Mouse (Mus musculus) adrenal gland, adult 2 months (tissue): ENCODE data around the gene Slc9a4. TPM values are rescaled to one million over a fixed set of nuclear protein-coding genes. Genes with fewer than 3 reads are reported as not detected.
"Not testable (repeated sequence)": the region's sequence is repeated elsewhere in the genome, so short reads cannot be mapped to it uniquely, and the experiment has no call there.

Experiments
- DNase-seq: peaks from one replicate; pipeline ENCODE4 v3.0.0; 2021
- long read RNA-seq: library from polyadenylated mRNA; stranded (forward); transcript quantifications from one replicate; pipeline ENCODE4 v2.0.0, GENCODE M21; 2021
- polyA plus RNA-seq: library from polyadenylated mRNA; depleted of rRNA; stranded (reverse); fragments of >200 nt; gene quantifications from 2 replicates; pipeline ENCODE4 v1.2.3, GENCODE M21; 2012; rRNA removed
- total RNA-seq, 2 experiments: library from RNA; stranded (reverse); gene quantifications; 2 replicates each; pipeline ENCODE4 v1.2.3; 2021

The Slc9a4 gene
- total RNA-seq (not detected), polyA plus RNA-seq (not detected in 2 replicates)
- long read RNA-seq, result 0 reads

- DNase-seq, result peak; percentile 27
Observed at GRCm38 (mm10) chr1:40579784-40580183, at the start of gene Slc9a4. Gene Slc9a4, plus strand, starts transcription at chr1:40580081.

- DNase-seq, result no peak
Observed at GRCm38 (mm10) chr1:40537577-40537976, 42.3 kb upstream of the Slc9a4 start.

GRCm38 (mm10) chr1:40544650-40545049 is 35.2 kb upstream of the Slc9a4 start:
- DNase-seq, result peak; percentile 14

- no peak for DNase-seq
Observed at GRCm38 (mm10) chr1:40546645-40547044, 33.2 kb upstream of the Slc9a4 start.

- no peak for DNase-seq
Observed at GRCm38 (mm10) chr1:40547064-40547572, 32.8 kb upstream of the Slc9a4 start.

GRCm38 (mm10) chr1:40547762-40548161 is 32.1 kb upstream of the Slc9a4 start:
- no peak for DNase-seq

GRCm38 (mm10) chr1:40569374-40569773 is 10.5 kb upstream of the Slc9a4 start:
- DNase-seq, result no peak

GRCm38 (mm10) chr1:40580269-40580668 is 388 bp downstream of the Slc9a4 start:
- no peak for DNase-seq

GRCm38 (mm10) chr1:40586776-40587175 is 6.9 kb downstream of the Slc9a4 start:
- peak; percentile 47 for DNase-seq

- no peak for DNase-seq
Observed at GRCm38 (mm10) chr1:40590931-40591330, 11.1 kb downstream of the Slc9a4 start.

- no peak for DNase-seq
Observed at GRCm38 (mm10) chr1:40597822-40598221, 17.9 kb downstream of the Slc9a4 start.

- not testable (repeated sequence) for DNase-seq
Observed at GRCm38 (mm10) chr1:40599661-40600060, 19.8 kb downstream of the Slc9a4 start.

- DNase-seq, result no peak
Observed at GRCm38 (mm10) chr1:40600394-40601327, 20.8 kb downstream of the Slc9a4 start.

GRCm38 (mm10) chr1:40601461-40601860 is 21.6 kb downstream of the Slc9a4 start:
- DNase-seq, result no peak

GRCm38 (mm10) chr1:40613219-40613618 is 33.3 kb downstream of the Slc9a4 start:
- DNase-seq, result no peak

- no peak for DNase-seq
Observed at GRCm38 (mm10) chr1:40619093-40619492, 39.2 kb downstream of the Slc9a4 start.

- DNase-seq, result no peak
Observed at GRCm38 (mm10) chr1:40619871-40620270, 40.0 kb downstream of the Slc9a4 start.

- DNase-seq, result no peak
Observed at GRCm38 (mm10) chr1:40624954-40625353, 45.1 kb downstream of the Slc9a4 start.

- DNase-seq, result no peak
Observed at GRCm38 (mm10) chr1:40626954-40627353, 47.1 kb downstream of the Slc9a4 start.

GRCm38 (mm10) chr1:40628443-40628842 is 48.6 kb downstream of the Slc9a4 start:
- no peak for DNase-seq

- no peak for DNase-seq
Observed at GRCm38 (mm10) chr1:40632407-40633062, 52.7 kb downstream of the Slc9a4 start.

- DNase-seq, result no peak
Observed at GRCm38 (mm10) chr1:40634608-40635007, 54.7 kb downstream of the Slc9a4 start.

- no peak for DNase-seq
Observed at GRCm38 (mm10) chr1:40648234-40648633, 68.4 kb downstream of the Slc9a4 start.
